Mouse (Mus musculus) G1E-ER4 (cell line): ENCODE measurements at regions not wholly inside any gene's neighbourhood (a gene's known extent, or its start where the extent isn't known, plus 50 kb on each side); places are given as distances from the start of the nearest gene placed in this dataset.

ENCODE experiments used
- GATA1 ChIP-seq: IDR thresholded peaks from one replicate; pipeline ENCODE4 v1.8.0; 2012; ENCODE audit warnings: low read length, inconsistent platforms

- no peak for TF ChIP-seq GATA1
Measured at GRCm38 (mm10) chr8:96244549-96245152, 356.3 kb upstream of the Got2 start.

DNA sequence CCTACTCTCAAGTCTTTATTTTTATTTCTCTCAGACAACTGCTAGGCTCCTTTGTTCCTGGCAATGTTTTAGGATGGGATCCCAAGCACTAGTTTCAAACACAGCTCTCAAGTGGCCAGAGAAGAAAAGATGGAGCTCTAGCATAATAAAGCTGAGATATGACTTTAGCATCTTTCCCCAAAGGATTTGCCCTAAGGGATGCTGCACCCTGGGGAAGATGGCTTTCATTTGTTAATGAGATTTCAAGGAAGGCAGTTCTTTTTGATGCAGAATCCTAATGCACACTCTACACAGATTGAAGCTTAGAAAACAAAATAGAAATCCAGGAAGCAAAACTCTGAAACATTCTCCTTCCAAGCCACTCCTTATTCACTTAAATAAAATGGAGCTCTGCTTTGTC is 350.1 kb upstream of the Got2 start:
- TF ChIP-seq GATA1, result no peak

GRCm38 (mm10) chr8:96237940-96238339 is 349.6 kb upstream of the Got2 start:
- no peak for TF ChIP-seq GATA1

- no peak for TF ChIP-seq GATA1
Measured at GRCm38 (mm10) chr8:96230412-96230811, 342.1 kb upstream of the Got2 start.
